Mouse (Mus musculus) lung, postnatal 0 days (tissue): ENCODE data around the gene Ahnak2.

Experiments used
- CTCF ChIP-seq: IDR thresholded peaks from 2 replicates; pipeline ENCODE4 v1.5.1; 2016; ENCODE audit warnings: antibody characterized with exemption, mild to moderate bottlenecking
- EP300 ChIP-seq: IDR thresholded peaks from 2 replicates; pipeline ENCODE4 v1.6.1; 2016; ENCODE audit warnings: antibody characterized with exemption, mild to moderate bottlenecking, control low read depth

- TF ChIP-seq CTCF (no peak), EP300 (peak; percentile 63)
Measured at GRCm38 (mm10) chr12:112797672-112798331, 4.7 kb downstream of the Ahnak2 start.
